Mouse (Mus musculus): ENCODE data around the gene Tnxb.
A peak's percentile ranks its signal among the peaks of the same experiment; 100 is the strongest.
"Not testable (repeated sequence)": the region's sequence is repeated elsewhere in the genome, so short reads cannot be mapped to it uniquely, and the experiment has no call there.

Tnxb gene

GRCm38 (mm10) chr17:34684253-34684893, 14.0 kb downstream of the Tnxb start:
- DNase-seq (ENCODE audit: low spot score) = peak; percentile 78

GRCm38 (mm10) chr17:34685120-34686110, 15.1 kb downstream of the Tnxb start:
- peak; percentile 93 for DNase-seq (ENCODE audit: low spot score)

- DNase-seq (ENCODE audit: low spot score) = no peak
Measured at GRCm38 (mm10) chr17:34688889-34689288, 18.6 kb downstream of the Tnxb start.

- DNase-seq (ENCODE audit: low spot score) = peak; percentile 96
Measured at GRCm38 (mm10) chr17:34690458-34690857, 20.1 kb downstream of the Tnxb start.

- DNase-seq (ENCODE audit: low spot score) = peak; percentile 99
Measured at GRCm38 (mm10) chr17:34692906-34693305, 22.6 kb downstream of the Tnxb start.

- no peak for DNase-seq (ENCODE audit: low spot score)
Measured at GRCm38 (mm10) chr17:34699575-34700408, 29.5 kb downstream of the Tnxb start.

GRCm38 (mm10) chr17:34700671-34701071, 30.3 kb downstream of the Tnxb start:
- no peak for DNase-seq (ENCODE audit: low spot score)

- not testable (repeated sequence) for DNase-seq (ENCODE audit: low spot score)
Measured at GRCm38 (mm10) chr17:34706476-34706875, 36.1 kb downstream of the Tnxb start.

GRCm38 (mm10) chr17:34712951-34713350, 42.6 kb downstream of the Tnxb start:
- peak; percentile 78 for DNase-seq (ENCODE audit: low spot score)

GRCm38 (mm10) chr17:34714181-34714907, 44.0 kb downstream of the Tnxb start:
- not testable (repeated sequence) for DNase-seq (ENCODE audit: low spot score)

GRCm38 (mm10) chr17:34714908-34715445, 44.6 kb downstream of the Tnxb start:
- DNase-seq (ENCODE audit: low spot score) = not testable (repeated sequence)

- not testable (repeated sequence) for DNase-seq (ENCODE audit: low spot score)
Measured at GRCm38 (mm10) chr17:34715451-34715850, 45.1 kb downstream of the Tnxb start.

- no peak for DNase-seq (ENCODE audit: low spot score)
Measured at GRCm38 (mm10) chr17:34716247-34716646, 45.9 kb downstream of the Tnxb start.

- no peak for DNase-seq (ENCODE audit: low spot score)
Measured at GRCm38 (mm10) chr17:34717401-34717800, 47.1 kb downstream of the Tnxb start.

GRCm38 (mm10) chr17:34719886-34720285, 49.6 kb downstream of the Tnxb start:
- DNase-seq (ENCODE audit: low spot score) = not testable (repeated sequence)

- not testable (repeated sequence) for DNase-seq (ENCODE audit: low spot score)
Measured at GRCm38 (mm10) chr17:34722238-34722637, 51.9 kb downstream of the Tnxb start.

GRCm38 (mm10) chr17:34723066-34723465, 52.7 kb downstream of the Tnxb start:
- DNase-seq (ENCODE audit: low spot score) = no peak

- no peak for DNase-seq (ENCODE audit: low spot score)
Measured at GRCm38 (mm10) chr17:34727887-34728286, 57.6 kb downstream of the Tnxb start.

GRCm38 (mm10) chr17:34729155-34729554, 58.8 kb downstream of the Tnxb start:
- DNase-seq (ENCODE audit: low spot score) = not testable (repeated sequence)

GRCm38 (mm10) chr17:34729779-34730553, 59.6 kb downstream of the Tnxb start:
- not testable (repeated sequence) for DNase-seq (ENCODE audit: low spot score)
